Mouse (Mus musculus): ENCODE results near the gene Fbxl13. TPM values are rescaled to one million over a fixed set of nuclear protein-coding genes. Genes with fewer than 3 reads are reported as not detected.

The Fbxl13 gene
- total and polyA plus RNA-seq, 3 experiments: 0.11 TPM; not detected in 2

GRCm38 (mm10) chr5:21592106-21592505 lies 53.3 kb downstream of the Fbxl13 start:
- DNase-seq (ENCODE audit: low spot score) (no peak), ATAC-seq (ENCODE audit: extremely low read depth, insufficient number of reproducible peaks, low FRiP score, poor library complexity, severe bottlenecking) (no peak)
- no peak overlapping the region for H3K4me3 ChIP-seq (ENCODE audit: low read depth, low read length)
- H3K36me3 ChIP-seq (replicated peaks): no peaks in the 10 kb centered on the region
- H3K9me3 ChIP-seq (replicated peaks): no peaks in the 10 kb centered on the region
- no peaks in the 10 kb centered on the region for H3K27me3 ChIP-seq (ENCODE audit: insufficient read depth, low read length)
- no peak for TF ChIP-seq POLR2AphosphoS5 (IDR thresholded peaks at IDR 0.05; ENCODE audit: insufficient replicate concordance, low read depth, low read length)
- TF ChIP-seq CTCF (IDR thresholded peaks at IDR 0.05; ENCODE audit: low read depth, low read length): no peak
- TF ChIP-seq GATA1 (IDR thresholded peaks at IDR 0.05; ENCODE audit: borderline replicate concordance, low read length): no peak
- TF ChIP-seq TAL1 (conservative IDR thresholded peaks at IDR 0.05; ENCODE audit: low read depth, low read length): no peak
- no peak for TF ChIP-seq GATA2 (IDR thresholded peaks at IDR 0.05; ENCODE audit: borderline replicate concordance, low read depth, low read length)
- no peaks in the 10 kb centered on the region for H3K4me1 ChIP-seq (ENCODE audit: insufficient read depth, low read depth, low read length)

- H3K9me3 ChIP-seq (replicated peaks): no peaks in the 10 kb centered on the region
- H3K27me3 ChIP-seq (ENCODE audit: insufficient read depth, low read length): no peaks in the 10 kb centered on the region
- no peak for TF ChIP-seq TAL1 (conservative IDR thresholded peaks at IDR 0.05; ENCODE audit: low read depth, low read length)
- TF ChIP-seq GATA1 (IDR thresholded peaks at IDR 0.05; ENCODE audit: borderline replicate concordance, low read length): no peak
- no peak for TF ChIP-seq GATA2 (IDR thresholded peaks at IDR 0.05; ENCODE audit: borderline replicate concordance, low read depth, low read length)
- TF ChIP-seq POLR2AphosphoS5 (IDR thresholded peaks at IDR 0.05; ENCODE audit: insufficient replicate concordance, low read depth, low read length): no peak
- TF ChIP-seq CTCF (IDR thresholded peaks at IDR 0.05; ENCODE audit: low read depth, low read length): no peak
- DNase-seq (ENCODE audit: low spot score) (no peak), ATAC-seq (ENCODE audit: extremely low read depth, insufficient number of reproducible peaks, low FRiP score, poor library complexity, severe bottlenecking) (no peak)
- H3K4me3 ChIP-seq (ENCODE audit: low read depth, low read length): no peak overlapping the region
- H3K4me1 ChIP-seq (ENCODE audit: insufficient read depth, low read depth, low read length): no peaks in the 10 kb centered on the region
- no peaks in the 10 kb centered on the region for H3K36me3 ChIP-seq (replicated peaks)
Measured at GRCm38 (mm10) chr5:21588220-21588619, 57.2 kb downstream of the Fbxl13 start.

- Histone ChIP-seq H3K9me3 (replicated peaks) (no peaks in the 10 kb centered on the region), H3K4me3 (ENCODE audit: low read depth, low read length) (no peak overlapping the region), H3K36me3 (replicated peaks) (no peaks in the 10 kb centered on the region), H3K4me1 (ENCODE audit: insufficient read depth, low read depth, low read length) (no peaks in the 10 kb centered on the region), H3K27me3 (ENCODE audit: insufficient read depth, low read length) (no peaks in the 10 kb centered on the region)
- DNase-seq (ENCODE audit: low spot score): no peak
- TF ChIP-seq GATA1 (IDR thresholded peaks at IDR 0.05; ENCODE audit: borderline replicate concordance, low read length) (no peak), CTCF (IDR thresholded peaks at IDR 0.05; ENCODE audit: low read depth, low read length) (no peak), TAL1 (conservative IDR thresholded peaks at IDR 0.05; ENCODE audit: low read depth, low read length) (no peak)
- no peak for ATAC-seq (ENCODE audit: extremely low read depth, insufficient number of reproducible peaks, low FRiP score, poor library complexity, severe bottlenecking)
Measured at GRCm38 (mm10) chr5:21587683-21588082, 57.8 kb downstream of the Fbxl13 start.

- H3K9me3 ChIP-seq (replicated peaks): no peaks in the 10 kb centered on the region
- no peak overlapping the region for H3K4me3 ChIP-seq (ENCODE audit: low read depth, low read length)
- H3K36me3 ChIP-seq (replicated peaks): no peaks in the 10 kb centered on the region
- TF ChIP-seq GATA1 (IDR thresholded peaks at IDR 0.05; ENCODE audit: borderline replicate concordance, low read length) (no peak), CTCF (IDR thresholded peaks at IDR 0.05; ENCODE audit: low read depth, low read length) (peak; percentile 46)
- DNase-seq (ENCODE audit: low spot score) (no peak), ATAC-seq (ENCODE audit: extremely low read depth, insufficient number of reproducible peaks, low FRiP score, poor library complexity, severe bottlenecking) (no peak)
- no peaks in the 10 kb centered on the region for H3K4me1 ChIP-seq (ENCODE audit: insufficient read depth, low read depth, low read length)
- H3K27me3 ChIP-seq (ENCODE audit: insufficient read depth, low read length): no peaks in the 10 kb centered on the region
Measured at GRCm38 (mm10) chr5:21586763-21587162, 58.7 kb downstream of the Fbxl13 start.

- no peak for ATAC-seq (ENCODE audit: extremely low read depth, insufficient number of reproducible peaks, low FRiP score, poor library complexity, severe bottlenecking)
Measured at GRCm38 (mm10) chr5:21578136-21578535, 67.3 kb downstream of the Fbxl13 start.

GRCm38 (mm10) chr5:21575210-21575550 lies 70.3 kb downstream of the Fbxl13 start:
- no peak overlapping the region for H3K4me3 ChIP-seq (ENCODE audit: low read depth, low read length)
- ATAC-seq (ENCODE audit: extremely low read depth, insufficient number of reproducible peaks, low FRiP score, poor library complexity, severe bottlenecking) (no peak), DNase-seq (ENCODE audit: low spot score) (no peak)

More at GRCm38 (mm10) chr5:21578136-21578535, 67.3 kb downstream of the Fbxl13 start:
- Histone ChIP-seq H3K4me1 (ENCODE audit: insufficient read depth, low read depth, low read length) (no peaks in the 10 kb centered on the region), H3K27me3 (ENCODE audit: insufficient read depth, low read length) (peaks cover 4% of the 10 kb centered on the region), H3K9me3 (replicated peaks) (no peaks in the 10 kb centered on the region), H3K4me3 (ENCODE audit: low read depth, low read length) (no peak overlapping the region), H3K36me3 (replicated peaks) (no peaks in the 10 kb centered on the region)
- no peak for DNase-seq (ENCODE audit: low spot score)
- TF ChIP-seq GATA1 (IDR thresholded peaks at IDR 0.05; ENCODE audit: borderline replicate concordance, low read length) (no peak), GATA2 (IDR thresholded peaks at IDR 0.05; ENCODE audit: borderline replicate concordance, low read depth, low read length) (no peak), CTCF (IDR thresholded peaks at IDR 0.05; ENCODE audit: low read depth, low read length) (no peak), POLR2AphosphoS5 (IDR thresholded peaks at IDR 0.05; ENCODE audit: insufficient replicate concordance, low read depth, low read length) (no peak)

More at GRCm38 (mm10) chr5:21575210-21575550, 70.3 kb downstream of the Fbxl13 start:
- no peaks in the 10 kb centered on the region for H3K9me3 ChIP-seq (replicated peaks)
- H3K4me1 ChIP-seq (ENCODE audit: insufficient read depth, low read depth, low read length): no peaks in the 10 kb centered on the region
- TF ChIP-seq GATA2 (IDR thresholded peaks at IDR 0.05; ENCODE audit: borderline replicate concordance, low read depth, low read length) (no peak), GATA1 (IDR thresholded peaks at IDR 0.05; ENCODE audit: borderline replicate concordance, low read length) (no peak), CTCF (IDR thresholded peaks at IDR 0.05; ENCODE audit: low read depth, low read length) (no peak), POLR2AphosphoS5 (IDR thresholded peaks at IDR 0.05; ENCODE audit: insufficient replicate concordance, low read depth, low read length) (no peak), TAL1 (conservative IDR thresholded peaks at IDR 0.05; ENCODE audit: low read depth, low read length) (no peak)
- peaks cover 4% of the 10 kb centered on the region for H3K27me3 ChIP-seq (ENCODE audit: insufficient read depth, low read length)
- no peaks in the 10 kb centered on the region for H3K36me3 ChIP-seq (replicated peaks)

All from G1E (cell line).